Mouse (Mus musculus) c-Kit-positive CD71-negative TER-119-negative erythroid progenitor cells, embryonic 14.5 days (primary cell): ENCODE results near the gene Olfr1436.
"Not testable (repeated sequence)": the region's sequence is repeated elsewhere in the genome, so short reads cannot be mapped to it uniquely, and the experiment has no call there.

Source experiments
- DNase-seq: peaks from one replicate; pipeline ENCODE4 v3.0.0-alpha.2; 2013; ENCODE audit warnings: low read depth

Olfr1436 gene

DNA sequence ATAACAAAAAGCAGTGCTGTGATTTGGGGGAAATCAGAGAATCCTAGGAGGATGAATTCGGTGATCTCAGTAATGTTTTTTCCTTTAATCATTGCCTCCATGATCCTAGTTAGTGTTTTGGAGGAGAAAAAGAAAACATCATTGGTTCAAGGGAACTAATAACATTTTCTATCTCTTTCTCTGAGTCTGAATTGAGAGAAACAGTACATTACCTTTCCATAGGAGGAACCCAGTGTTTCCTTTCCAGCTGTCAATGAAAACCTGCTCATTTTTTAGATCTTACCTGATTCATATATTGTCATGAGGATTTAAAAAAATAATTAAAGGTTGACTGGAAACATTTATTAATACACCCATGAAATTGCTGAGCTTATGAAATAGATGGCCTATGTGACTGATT lies at the start of gene Olfr1436:
Gene Olfr1436 (minus strand): TSS at position 101 of the 400 bp plus-strand sequence.
- DNase-seq: not testable (repeated sequence)

GRCm38 (mm10) chr19:12335810-12336209 lies 36.9 kb upstream of the Olfr1436 start, which contains the start of gene Olfr1438-ps1:
TSS of gene Olfr1438-ps1 (minus strand) at chr19:12335910.
- DNase-seq: no peak

GRCm38 (mm10) chr19:12325001-12325400 lies 26.1 kb upstream of the Olfr1436 start, which contains the start of gene Olfr1437:
TSS of gene Olfr1437 (minus strand) at chr19:12325101.
- DNase-seq: no peak

DNA sequence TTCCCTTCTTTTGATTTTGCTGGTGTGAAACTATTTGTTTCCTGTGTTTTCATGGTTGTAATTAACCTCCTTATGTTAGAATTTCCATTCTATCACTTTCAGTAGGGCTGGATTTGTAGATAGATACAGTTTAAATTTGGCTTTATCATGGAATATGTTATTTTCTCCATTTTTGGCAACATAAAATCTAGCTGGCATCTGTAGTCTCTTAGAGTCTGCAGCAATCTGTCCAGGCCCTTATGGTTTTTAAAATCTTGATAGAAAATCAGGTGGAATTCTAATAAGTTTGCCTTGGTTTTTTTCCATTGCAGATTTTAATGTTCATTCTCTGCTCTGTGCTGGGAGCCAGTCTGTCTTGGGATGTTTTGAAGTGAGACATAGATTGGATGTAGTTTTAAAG lies 6.0 kb downstream of the Olfr1436 start:
- DNase-seq: no peak

DNA sequence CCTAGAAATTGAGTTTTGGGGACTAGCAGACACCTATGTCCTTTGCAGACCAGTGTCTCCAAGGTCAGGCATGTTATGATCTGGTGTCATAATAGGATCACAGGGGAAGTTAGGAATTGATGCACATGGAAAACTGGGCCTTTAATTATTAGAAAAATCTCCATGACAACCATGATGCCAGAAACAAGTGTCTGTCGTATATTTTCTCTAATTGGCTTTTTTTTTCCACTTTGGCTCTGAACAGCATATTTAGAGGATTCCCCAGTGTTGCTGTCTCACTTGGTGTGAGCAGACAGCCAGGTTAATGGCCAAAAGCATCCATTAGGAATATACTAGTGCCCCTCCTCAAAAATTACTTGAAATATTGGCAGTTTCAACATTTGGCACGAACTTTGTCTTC lies 19.4 kb downstream of the Olfr1436 start, which contains the start of gene Olfr1434:
Gene Olfr1434 (plus strand): TSS at position 301 of the 400 bp plus-strand sequence.
- no peak for DNase-seq

GRCm38 (mm10) chr19:12260732-12261131 lies 38.2 kb downstream of the Olfr1436 start, which contains the start of gene Olfr235:
TSS of gene Olfr235 (plus strand) at chr19:12261032.
- no peak for DNase-seq
